Comparison of ENCODE assay signal across 9 mouse cellular contexts in genomic region chr10:39227499-39227942, GRCm38 (mm10).
DNase-seq lines count a peak whose midpoint lies in the region; ATAC-seq lines count a peak whose summit lies in the region.
"Had no signal": no experiment of that assay in that cellular context is flagged by ENCODE, and none has a peak within 500 bp of the region (broad histone marks: within the 10 kb centered on the region; RNA-seq: fewer than 3 reads in every experiment).

No protein-coding gene starts in this region.

- peak overlapping the region; percentile 77 for H3K27ac ChIP-seq in hindbrain, embryonic 16.5 days (ENCODE audit: low read depth, low read length)
- peak overlapping the region; percentile 64 for H3K27ac ChIP-seq in midbrain, embryonic 14.5 days (replicated peaks; ENCODE audit: low read depth, low read length)
- no peak overlapping the region for H3K27ac ChIP-seq in liver, embryonic 11.5 days (ENCODE audit: low read depth, low read length)

- 11% methylated on average over 13 of the region's 13 CpGs for WGBS in hindbrain, embryonic 16.5 days
- WGBS in midbrain, embryonic 14.5 days, result 32% methylated on average over 13 of the region's 13 CpGs
- 45% methylated on average over 13 of the region's 13 CpGs for WGBS in liver, embryonic 11.5 days

- peak overlapping the region; percentile 44; the same call in 1 of the 2 replicates for H3K9ac ChIP-seq in hindbrain, embryonic 16.5 days (ENCODE audit: low read depth, low read length)
- no peak overlapping the region for H3K9ac ChIP-seq in midbrain, embryonic 14.5 days (replicated peaks; ENCODE audit: low read length)
- no peak overlapping the region for H3K9ac ChIP-seq in liver, embryonic 11.5 days (ENCODE audit: low read depth, low read length)

- peaks cover 21% of the 10 kb centered on the region for H3K4me1 ChIP-seq in hindbrain, embryonic 16.5 days (ENCODE audit: control insufficient read depth, insufficient read depth, low read depth, low read length)
- peaks cover 19% of the 10 kb centered on the region; the same call in 1 of the 2 replicates for H3K4me1 ChIP-seq in midbrain, embryonic 14.5 days (ENCODE audit: control insufficient read depth, insufficient read depth, low read length)
- peaks cover 7% of the 10 kb centered on the region for H3K4me1 ChIP-seq in liver, embryonic 11.5 days (replicated peaks; ENCODE audit: control insufficient read depth, insufficient read depth, low read length)

- H3K4me2 ChIP-seq in hindbrain, embryonic 16.5 days (ENCODE audit: low read length), result peak overlapping the region; percentile 56
- peak overlapping the region; percentile 23 for H3K4me2 ChIP-seq in midbrain, embryonic 14.5 days (ENCODE audit: low read length)
- no peak overlapping the region for H3K4me2 ChIP-seq in liver, embryonic 11.5 days

- no peaks in the 10 kb centered on the region for H3K9me3 ChIP-seq in hindbrain, embryonic 16.5 days (ENCODE audit: control insufficient read depth, low read length)
- no peaks in the 10 kb centered on the region for H3K9me3 ChIP-seq in midbrain, embryonic 14.5 days (ENCODE audit: control insufficient read depth, low read length)
- H3K9me3 ChIP-seq in liver, embryonic 11.5 days (ENCODE audit: control insufficient read depth, low read length), result no peaks in the 10 kb centered on the region

- peak overlapping the region; percentile 28 for H3K4me3 ChIP-seq in hindbrain, embryonic 16.5 days (ENCODE audit: low read length)
- H3K4me3 ChIP-seq in midbrain, embryonic 14.5 days (replicated peaks; ENCODE audit: low read depth, low read length), result no peak overlapping the region
- H3K4me3 ChIP-seq in liver, embryonic 11.5 days (ENCODE audit: low read depth, low read length), result no peak overlapping the region
- H3K4me3 ChIP-seq: erythroblast, embryonic 14.5 days had no signal

- ATAC-seq in hindbrain, embryonic 16.5 days, result peak; percentile 83
- ATAC-seq in midbrain, embryonic 14.5 days (ENCODE audit: low FRiP score, low TSS enrichment), result peak; percentile 50; the same call in 1 of the 2 replicates
- no peak for ATAC-seq in liver, embryonic 11.5 days (replicated peaks; ENCODE audit: low FRiP score)

- no peaks in the 10 kb centered on the region for H3K36me3 ChIP-seq in hindbrain, embryonic 16.5 days (ENCODE audit: control insufficient read depth, insufficient read depth, low read length)
- H3K36me3 ChIP-seq in midbrain, embryonic 14.5 days (ENCODE audit: control insufficient read depth, insufficient read depth, low read length), result no peaks in the 10 kb centered on the region
- no peaks in the 10 kb centered on the region for H3K36me3 ChIP-seq in liver, embryonic 11.5 days (ENCODE audit: control insufficient read depth, insufficient read depth, low read length)

- peak; percentile 15 to 27 for DNase-seq in cerebellum, postnatal 14 days
- no peak for DNase-seq in cerebellum, adult 9-10 months
- DNase-seq in NIH3T3 (ENCODE audit: low read depth), result peak; percentile 34
- DNase-seq in gastrocnemius, postnatal 25 days, result peak; percentile 71
- DNase-seq in midbrain, embryonic 14.5 days, result peak; percentile 63
- no peak for DNase-seq in thymus, postnatal 0 days (ENCODE audit: low spot score)
- no peak for DNase-seq in liver, embryonic 11.5 days (ENCODE audit: low spot score)

- no peaks in the 10 kb centered on the region for H3K27me3 ChIP-seq in hindbrain, embryonic 16.5 days (replicated peaks; ENCODE audit: control insufficient read depth, insufficient read depth, low read length)
- no peaks in the 10 kb centered on the region for H3K27me3 ChIP-seq in midbrain, embryonic 14.5 days (ENCODE audit: control insufficient read depth, insufficient read depth, low read length)
- no peaks in the 10 kb centered on the region for H3K27me3 ChIP-seq in liver, embryonic 11.5 days (replicated peaks; ENCODE audit: control insufficient read depth, insufficient read depth, low read length)

Comparison
In these comparisons a context has a peak if more than half of its experiments do, and no peak if none do; other contexts are left out.
1. DNase-seq: peak in cerebellum, postnatal 14 days (2 of 2), NIH3T3 (single experiment), gastrocnemius, postnatal 25 days (single experiment) and midbrain, embryonic 14.5 days (single experiment); none in cerebellum, adult 9-10 months (single experiment), thymus, postnatal 0 days (single experiment) and liver, embryonic 11.5 days (single experiment).